ENCODE assay signal across 30 mouse cellular contexts in genomic region chr10:29333836-29334235, GRCm38 (mm10). TPM values are rescaled to one million over a fixed set of nuclear protein-coding genes. Genes with fewer than 3 reads are reported as not detected.
A peak's percentile ranks its signal among the peaks of the same experiment; 100 is the strongest.
DNase-seq lines count a peak whose midpoint lies in the region; ATAC-seq and TF ChIP-seq lines count a peak whose summit lies in the region.
"Had no signal": no experiment of that assay in that cellular context is flagged by ENCODE, and none has a peak within 500 bp of the region (broad histone marks: within the 10 kb centered on the region; RNA-seq: fewer than 3 reads in every experiment).

No protein-coding gene starts in this region.

- no peak overlapping the region for H3K9ac ChIP-seq in lung, embryonic 14.5 days
- H3K9ac ChIP-seq: embryonic facial prominence, embryonic 12.5 days; forebrain, embryonic 15.5 days; heart, embryonic 12.5 days; hindbrain, embryonic 14.5 days; liver, embryonic 12.5 days; liver, postnatal 0 days; midbrain, embryonic 12.5 days; neural tube, embryonic 12.5 days had no signal

- H3K27me3 ChIP-seq in lung, embryonic 14.5 days (ENCODE audit: insufficient read depth, low read length) = no peaks in the 10 kb centered on the region
- H3K27me3 ChIP-seq in splenic B cell, adult 2 months (ENCODE audit: control insufficient read depth, insufficient read depth, low read length, poor library complexity, severe bottlenecking) = no peaks in the 10 kb centered on the region
- H3K27me3 ChIP-seq: CH12.LX; embryonic facial prominence, embryonic 12.5 days; forebrain, embryonic 15.5 days; heart, embryonic 12.5 days; liver, embryonic 12.5 days; megakaryocyte, embryonic 14.5 days; midbrain, embryonic 12.5 days; neural tube, embryonic 12.5 days; Patski had no signal

- no peak for TF ChIP-seq CTCF in lung, embryonic 14.5 days (IDR thresholded peaks at IDR 0.05; ENCODE audit: low read depth)

- H3K27ac ChIP-seq in lung, embryonic 14.5 days (ENCODE audit: low read depth) = no peak overlapping the region
- H3K27ac ChIP-seq: forebrain, embryonic 15.5 days; heart, adult 2 months; hindbrain, embryonic 14.5 days; liver, embryonic 12.5 days; midbrain, embryonic 12.5 days; neural tube, embryonic 12.5 days had no signal

- 35% methylated on average over 4 of the region's 4 CpGs for WGBS in lung, embryonic 14.5 days

- no peak overlapping the region for H3K4me3 ChIP-seq in lung, embryonic 14.5 days (ENCODE audit: low read depth, low read length)
- H3K4me3 ChIP-seq: embryonic facial prominence, embryonic 12.5 days; forebrain, embryonic 15.5 days; heart, adult 2 months; heart, embryonic 12.5 days; liver, embryonic 12.5 days; megakaryocyte, embryonic 14.5 days; midbrain, embryonic 12.5 days; myocyte; neural tube, embryonic 12.5 days had no signal

- no peak overlapping the region for H3K4me2 ChIP-seq in lung, embryonic 14.5 days
- H3K4me2 ChIP-seq: embryonic facial prominence, embryonic 12.5 days; forebrain, embryonic 15.5 days; heart, embryonic 12.5 days; hindbrain, embryonic 14.5 days; liver, embryonic 12.5 days; midbrain, embryonic 12.5 days; neural tube, embryonic 12.5 days had no signal

- peak; percentile 43 for DNase-seq in heart, adult 11 months
- no peak for DNase-seq in heart, postnatal 36 days
- peak; percentile 67 for DNase-seq in lung, embryonic 14.5 days
- no peak for DNase-seq in lung, postnatal 25 days (ENCODE audit: low spot score)
- peak; percentile 22 for DNase-seq in CD4-positive, CD25-positive, alpha-beta regulatory T cell, adult 2 months (ENCODE audit: low read depth, low spot score)
- peak; percentile 10 for DNase-seq in splenic B cell, adult 2 months (ENCODE audit: low read depth, low spot score)
- DNase-seq in gastrocnemius, adult 8-10 months (ENCODE audit: low spot score in 2 of 2) = no peak
- DNase-seq in retina, postnatal 1 day = no peak
- DNase-seq: adrenal gland, postnatal 10 days; cerebellum, adult 11-12 months; gastrocnemius, postnatal 36 days; heart, adult 2 months; kidney, adult 9 months; kidney, postnatal 4 days; layer of hippocampus, postnatal 36 days; left cerebral cortex, postnatal 4 days; liver, postnatal 0 days; lung, postnatal 10 days; right cerebral cortex, postnatal 4 days had no signal

- H3K36me3 ChIP-seq in lung, embryonic 14.5 days (ENCODE audit: insufficient read depth) = no peaks in the 10 kb centered on the region
- H3K36me3 ChIP-seq in splenic B cell, adult 2 months (ENCODE audit: control insufficient read depth, insufficient read depth, low read length, poor library complexity, severe bottlenecking) = no peaks in the 10 kb centered on the region
- H3K36me3 ChIP-seq: embryonic facial prominence, embryonic 12.5 days; forebrain, embryonic 15.5 days; neural tube, embryonic 12.5 days had no signal

- H3K4me1 ChIP-seq in lung, embryonic 14.5 days (ENCODE audit: insufficient read depth) = no peaks in the 10 kb centered on the region
- H3K4me1 ChIP-seq: forebrain, embryonic 15.5 days; liver, embryonic 12.5 days; midbrain, embryonic 12.5 days; neural tube, embryonic 12.5 days had no signal

- H3K9me3 ChIP-seq in lung, embryonic 14.5 days (ENCODE audit: low read depth, low read length) = no peaks in the 10 kb centered on the region
- H3K9me3 ChIP-seq: embryonic facial prominence, embryonic 12.5 days; forebrain, embryonic 15.5 days; heart, embryonic 12.5 days; liver, embryonic 12.5 days; megakaryocyte, embryonic 14.5 days; midbrain, embryonic 12.5 days; neural tube, embryonic 12.5 days had no signal

- intact Hi-C loops in heart, postnatal 36 days (cut with DNase I) = no loop called here

- ATAC-seq in lung, embryonic 14.5 days (ENCODE audit: insufficient read depth) = no peak
- ATAC-seq: forebrain, embryonic 15.5 days; liver, embryonic 12.5 days; liver, postnatal 0 days; Patski had no signal

RNA-seq across cellular contexts. Expression of gene Echdc1, which starts 20.9 kb away (rescaled TPM):
- 10 to 100 TPM; 36.1 to 39.7 TPM for total RNA-seq in heart, postnatal 36 days (2021)
- polyA plus RNA-seq in lung, embryonic 14.5 days (2014; fragmentation: Nextera tagmentation; extraction: Ambion mirVana) = 18.7 and 20.8 TPM in 2 replicates
- total RNA-seq in gastrocnemius, adult 8-10 months (2022) = 10 to 100 TPM; 33.3 to 38.7 (median 35.1) TPM

RNA-seq across cellular contexts. Expression of gene Rnf146, which starts 28.4 kb away (rescaled TPM):
- 10 to 100 TPM; 58.6 to 59.4 TPM for total RNA-seq in heart, postnatal 36 days (2021)
- polyA plus RNA-seq in lung, embryonic 14.5 days (2014; fragmentation: Nextera tagmentation; extraction: Ambion mirVana) = 38.0 and 40.0 TPM in 2 replicates
- total RNA-seq in gastrocnemius, adult 8-10 months (2022) = 10 to 100 TPM; 47.5 to 60.5 (median 59.5) TPM

Comparison
In these comparisons a context has a peak if more than half of its experiments do, and no peak if none do; other contexts are left out.
1. DNase-seq: peak in heart, adult 11 months (single experiment), lung, embryonic 14.5 days (single experiment), CD4-positive, CD25-positive, alpha-beta regulatory T cell, adult 2 months (single experiment) and splenic B cell, adult 2 months (single experiment); none in heart, postnatal 36 days (0 of 2), lung, postnatal 25 days (single experiment), gastrocnemius, adult 8-10 months (0 of 2) and retina, postnatal 1 day (single experiment).